Comparison of ENCODE assay signal across 7 mouse cellular contexts in the genomic region with DNA sequence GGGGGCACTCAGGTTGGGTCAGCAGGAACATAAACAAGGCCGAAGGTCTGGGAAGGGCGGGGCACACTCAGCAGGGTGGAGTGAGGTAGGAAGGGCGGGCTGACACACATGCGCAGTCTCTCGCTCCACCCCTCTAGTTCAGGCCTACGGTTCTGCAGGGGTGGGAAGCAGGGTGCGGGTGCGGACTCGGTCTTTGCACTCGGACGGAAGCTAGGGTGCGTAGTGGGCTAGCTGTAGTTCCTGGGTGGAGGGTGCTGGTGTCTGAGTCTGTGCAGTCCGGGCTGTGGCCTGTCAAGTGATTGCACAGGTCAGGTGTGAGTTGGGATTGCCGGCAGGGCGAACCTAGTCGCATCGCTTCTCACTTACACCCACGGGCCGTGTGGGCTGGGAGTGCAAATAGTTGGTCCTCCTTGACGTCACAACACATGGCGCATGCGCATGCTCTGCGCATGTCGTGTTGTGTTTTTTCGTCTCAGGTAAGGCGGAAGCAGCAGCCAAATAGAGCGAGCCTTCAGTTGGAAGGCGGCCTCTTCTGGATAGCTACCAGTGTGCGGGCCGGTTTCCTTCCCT. TPM values are rescaled to one million over a fixed set of nuclear protein-coding genes. Genes with fewer than 3 reads are reported as not detected.
DNase-seq lines count a peak whose midpoint lies in the region; ATAC-seq lines count a peak whose summit lies in the region.

No protein-coding gene starts in this region.

- peak overlapping the region; percentile 97 for H3K27ac ChIP-seq in intestine, embryonic 16.5 days (ENCODE audit: low read length)
- peak overlapping the region; percentile 79 for H3K27ac ChIP-seq in midbrain, embryonic 11.5 days (ENCODE audit: low read depth, low read length)

- peak; percentile 91 for DNase-seq in adrenal gland, adult 8-10 months
- peak; percentile 90 for DNase-seq in embryo, embryonic 9.5 days (ENCODE audit: extremely low spot score)
- peak; percentile 83 to 91 for DNase-seq in gastrocnemius, postnatal 4 days (ENCODE audit: low spot score in 2 of 2)
- DNase-seq in left cerebral cortex, postnatal 36 days (ENCODE audit: low spot score in 2 of 2), result peak; percentile 97 to 98
- peak; percentile 99 for DNase-seq in midbrain, embryonic 11.5 days (ENCODE audit: low spot score, missing footprints)
- DNase-seq in skeletal muscle tissue, adult 2 months (ENCODE audit: low read depth, low spot score), result peak; percentile 98

- peaks cover 12% of the 10 kb centered on the region for H3K4me1 ChIP-seq in intestine, embryonic 16.5 days (ENCODE audit: control insufficient read depth, insufficient read depth, low read length)
- peaks cover 7% of the 10 kb centered on the region for H3K4me1 ChIP-seq in midbrain, embryonic 11.5 days (ENCODE audit: control insufficient read depth, insufficient read depth, low read length)

- intact Hi-C loops in left cerebral cortex, postnatal 36 days (cut with DNase I), result no loop called here

- peak overlapping the region; percentile 87 for H3K4me2 ChIP-seq in intestine, embryonic 16.5 days (ENCODE audit: low read depth, low read length)
- H3K4me2 ChIP-seq in midbrain, embryonic 11.5 days, result peak overlapping the region; percentile 69

- peak; percentile 98 for ATAC-seq in intestine, embryonic 16.5 days
- ATAC-seq in midbrain, embryonic 11.5 days (ENCODE audit: low FRiP score), result peak; percentile 96

- 0 out of 2 replicates have a peak, but pooled peaks cover 3% of the 10 kb centered on the region for H3K36me3 ChIP-seq in intestine, embryonic 16.5 days (ENCODE audit: control insufficient read depth, insufficient read depth, low read length)
- H3K36me3 ChIP-seq in midbrain, embryonic 11.5 days (ENCODE audit: control insufficient read depth, insufficient read depth, low read length), result no peaks in the 10 kb centered on the region

- H3K9me3 ChIP-seq in intestine, embryonic 16.5 days (ENCODE audit: control insufficient read depth, low read length), result no peaks in the 10 kb centered on the region
- H3K9me3 ChIP-seq in midbrain, embryonic 11.5 days (ENCODE audit: control insufficient read depth, low read length), result no peaks in the 10 kb centered on the region

- peak overlapping the region; percentile 81 for H3K9ac ChIP-seq in intestine, embryonic 16.5 days (ENCODE audit: low read depth, low read length)
- H3K9ac ChIP-seq in midbrain, embryonic 11.5 days (ENCODE audit: low read length), result peak overlapping the region; percentile 69

- under 1% methylated on average over 30 of the region's 30 CpGs for WGBS in intestine, embryonic 16.5 days
- under 1% methylated on average over 30 of the region's 30 CpGs for WGBS in midbrain, embryonic 11.5 days

- H3K27me3 ChIP-seq in intestine, embryonic 16.5 days (replicated peaks; ENCODE audit: control insufficient read depth, insufficient read depth, low read length), result no peaks in the 10 kb centered on the region
- H3K27me3 ChIP-seq in midbrain, embryonic 11.5 days (ENCODE audit: control insufficient read depth, insufficient read depth, low read length), result no peaks in the 10 kb centered on the region

- H3K4me3 ChIP-seq in intestine, embryonic 16.5 days (ENCODE audit: low read length), result peak overlapping the region; percentile 60
- peak overlapping the region; percentile 55 for H3K4me3 ChIP-seq in midbrain, embryonic 11.5 days (ENCODE audit: low read depth, low read length)

RNA-seq across cellular contexts. Expression of gene D2hgdh, which starts 0.5 kb away (rescaled TPM):
- total RNA-seq in adrenal gland, adult 8-10 months (2022), result 10 to 100 TPM; 66.1 to 75.9 (median 74.2) TPM
- total RNA-seq in gastrocnemius, postnatal 4 days (2021), result 10 to 100 TPM; 19.6 to 24.0 TPM
- 15.8 and 16.9 TPM in 2 replicates for polyA plus RNA-seq in intestine, embryonic 16.5 days (2015; fragmentation: Nextera tagmentation; extraction: Ambion mirVana)
- total RNA-seq in left cerebral cortex, postnatal 36 days (2021), result 10 to 100 TPM; 12.7 to 15.3 TPM
- polyA plus RNA-seq in midbrain, embryonic 11.5 days (2014; fragmentation: Nextera tagmentation; extraction: Ambion mirVana), result 10.2 and 12.1 TPM in 2 replicates

RNA-seq across cellular contexts. Expression of gene Ing5, which starts 21.4 kb away (rescaled TPM):
- 10 to 100 TPM; 16.6 to 21.9 (median 20.8) TPM for total RNA-seq in adrenal gland, adult 8-10 months (2022)
- 1 to 10 TPM; 6.5 to 7.9 TPM for total RNA-seq in gastrocnemius, postnatal 4 days (2021)
- polyA plus RNA-seq in intestine, embryonic 16.5 days (2015; fragmentation: Nextera tagmentation; extraction: Ambion mirVana), result 15.9 TPM in 2 replicates
- total RNA-seq in left cerebral cortex, postnatal 36 days (2021), result 10 to 100 TPM; 11.0 to 12.2 TPM
- polyA plus RNA-seq in midbrain, embryonic 11.5 days (2014; fragmentation: Nextera tagmentation; extraction: Ambion mirVana), result 16.4 and 17.8 TPM in 2 replicates

RNA-seq across cellular contexts. Expression of gene Dtymk, which starts 23.5 kb away (rescaled TPM):
- 10 to 100 TPM; 60.0 to 89.7 (median 75.5) TPM for total RNA-seq in adrenal gland, adult 8-10 months (2022)
- total RNA-seq in gastrocnemius, postnatal 4 days (2021), result 10 to 100 TPM; 64.3 to 65.5 TPM
- polyA plus RNA-seq in intestine, embryonic 16.5 days (2015; fragmentation: Nextera tagmentation; extraction: Ambion mirVana), result 176 and 191 TPM in 2 replicates
- total RNA-seq in left cerebral cortex, postnatal 36 days (2021), result 10 to 100 TPM; 47.7 to 50.3 TPM
- 229 and 230 TPM in 2 replicates for polyA plus RNA-seq in midbrain, embryonic 11.5 days (2014; fragmentation: Nextera tagmentation; extraction: Ambion mirVana)

RNA-seq across cellular contexts. Expression of gene Gal3st2, which starts 35.9 kb away (rescaled TPM):
- total RNA-seq in adrenal gland, adult 8-10 months (2022), result under 1 TPM in 1 of 4 experiments, not detected in 3; 0.44 TPM
- under 1 TPM; 0.73 to 0.74 TPM for total RNA-seq in gastrocnemius, postnatal 4 days (2021)
- polyA plus RNA-seq in intestine, embryonic 16.5 days (2015; fragmentation: Nextera tagmentation; extraction: Ambion mirVana), result 0.12 and 0.13 TPM in 2 replicates
- under 1 TPM; 0.12 to 0.16 TPM for total RNA-seq in left cerebral cortex, postnatal 36 days (2021)
- polyA plus RNA-seq in midbrain, embryonic 11.5 days (2014; fragmentation: Nextera tagmentation; extraction: Ambion mirVana), result not detected in 2 replicates

Comparison
In these comparisons a context has a peak if more than half of its experiments do, and no peak if none do; other contexts are left out.
1. Peak in every context shown above with its lines: DNase-seq, ATAC-seq, H3K4me3 ChIP-seq and H3K27ac ChIP-seq.